Mouse (Mus musculus) heart, embryonic 10.5 days (tissue): ENCODE data around the gene Fam81b. TPM values are rescaled to one million over a fixed set of nuclear protein-coding genes. Genes with fewer than 3 reads are reported as not detected.

Experiments used
- DNase-seq: peaks from one replicate; pipeline ENCODE4 v3.0.0-alpha.2; 2017; ENCODE audit warnings: low spot score
- H3K27ac ChIP-seq: fragments of 300-500 bp; sonication (generic); 2 replicates; pipeline ENCODE4 v1.5.1; 2016; ENCODE audit warnings: mild to moderate bottlenecking
- H3K27me3 ChIP-seq: fragments of 300-500 bp; sonication (generic); 2 replicates; pipeline ENCODE4 v1.6.1; 2016; ENCODE audit warnings: mild to moderate bottlenecking; ENCODE audit not compliant: poor library complexity, insufficient read depth, severe bottlenecking
- H3K36me3 ChIP-seq: fragments of 300-500 bp; sonication (generic); 2 replicates; pipeline ENCODE4 v1.6.1; 2016; ENCODE audit warnings: mild to moderate bottlenecking, moderate library complexity
- H3K4me1 ChIP-seq: fragments of 300-500 bp; sonication (generic); 2 replicates; pipeline ENCODE4 v1.6.1; 2016; ENCODE audit warnings: mild to moderate bottlenecking
- H3K4me3 ChIP-seq: fragments of 300-500 bp; sonication (generic); 2 replicates; pipeline ENCODE4 v1.5.1; 2016; ENCODE audit warnings: mild to moderate bottlenecking, moderate library complexity
- H3K9me3 ChIP-seq: fragments of 300-500 bp; sonication (generic); 2 replicates; pipeline ENCODE4 v1.6.1; 2016; ENCODE audit warnings: mild to moderate bottlenecking, moderate library complexity
- WGBS: fragments of 180-500 bp; shearing (Covaris S2); methylation state at CpG from one replicate; pipeline ENCODE4 v1.1.7; 2016; 5-methylcytosine and 5-hydroxymethylcytosine counted together
- microRNA-seq: library from miRNA; unstranded; fragments of <30 nt; microRNA quantifications from one replicate; pipeline ENCODE4, GENCODE M21; 2017
- polyA plus RNA-seq: library from polyadenylated mRNA; unstranded; fragments of >200 nt; fragmentation: Nextera tagmentation; extraction: Ambion mirVana; gene quantifications from 2 replicates; pipeline ENCODE4 v1.2.1, GENCODE M21; 2016

Fam81b gene
- polyA plus RNA-seq, 1 experiment from 2014 or later, result not detected

DNA sequence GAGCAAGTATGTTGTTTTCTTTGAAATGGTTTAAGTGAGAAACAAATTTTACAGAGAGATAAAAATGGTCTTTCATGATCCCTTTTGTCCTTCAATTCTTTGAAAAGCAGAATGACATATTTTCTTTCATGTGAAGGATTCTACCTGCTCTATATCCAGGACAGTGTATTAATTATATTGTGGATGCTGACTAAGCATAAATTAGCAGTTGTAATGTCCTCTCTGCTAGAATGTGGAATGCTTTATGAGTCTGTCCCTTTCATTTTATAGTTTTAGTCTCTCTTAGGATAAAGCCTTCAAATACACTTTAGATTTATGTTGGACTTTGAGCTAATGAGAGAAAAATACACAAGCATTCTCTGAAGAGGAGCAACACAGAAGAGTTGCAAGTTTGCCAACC, 130.6 kb downstream of the Fam81b start:
- H3K4me1 ChIP-seq, result no peaks in the 10 kb centered on the region
- no peaks in the 10 kb centered on the region for H3K27me3 ChIP-seq
- H3K36me3 ChIP-seq, result peaks cover 37% of the 10 kb centered on the region
- H3K9me3 ChIP-seq, result no peaks in the 10 kb centered on the region
- H3K27ac ChIP-seq, result no peak overlapping the region
- no peak overlapping the region for H3K4me3 ChIP-seq
- DNase-seq, result no peak

DNA sequence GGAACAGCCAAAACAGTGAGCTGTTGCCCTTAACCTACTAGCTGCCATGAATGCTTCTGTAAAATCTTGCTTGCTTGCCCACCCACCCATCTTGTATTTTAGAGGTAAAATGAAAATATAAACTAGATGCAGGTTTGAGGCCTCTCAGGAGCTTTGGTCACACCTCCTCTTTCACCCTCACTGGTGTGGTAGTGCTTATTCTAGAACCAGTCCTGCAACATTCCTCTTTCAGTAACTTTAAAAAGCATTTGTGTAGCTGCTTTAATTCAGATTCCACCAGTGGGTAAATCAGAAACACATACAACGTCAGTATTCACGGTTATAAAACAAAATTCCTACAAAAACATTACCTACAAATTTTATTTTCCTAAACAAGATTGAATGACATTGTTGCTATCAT, 144.3 kb downstream of the Fam81b start:
- no peak for DNase-seq
- Histone ChIP-seq H3K36me3 (peaks cover 54% of the 10 kb centered on the region), H3K9me3 (no peaks in the 10 kb centered on the region), H3K27me3 (no peaks in the 10 kb centered on the region), H3K27ac (no peak overlapping the region), H3K4me1 (no peaks in the 10 kb centered on the region), H3K4me3 (no peak overlapping the region)
- WGBS, result 90% methylated on average over 2 of the region's 2 CpGs

DNA sequence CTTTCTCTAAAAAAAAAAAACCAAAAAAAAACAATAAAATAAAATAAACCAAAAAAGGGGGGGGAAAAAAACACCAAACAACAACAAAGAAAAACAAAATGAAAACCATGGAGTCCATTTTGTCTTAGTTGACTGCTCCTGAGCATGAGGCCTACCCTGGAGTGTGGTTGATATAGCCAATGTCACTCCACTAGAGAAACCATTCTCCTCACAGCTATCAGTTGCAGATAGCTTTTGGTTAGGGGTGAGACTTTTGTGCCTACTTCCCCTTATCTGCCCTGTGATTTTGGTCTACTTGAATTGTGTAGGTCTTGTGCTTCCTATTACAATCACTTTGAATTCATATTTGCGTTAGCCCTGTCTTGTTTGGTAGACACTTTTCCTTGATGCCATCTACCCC, 147.4 kb downstream of the Fam81b start:
- no peak for DNase-seq
- Histone ChIP-seq H3K36me3 (peaks cover 55% of the 10 kb centered on the region), H3K27ac (no peak overlapping the region), H3K27me3 (no peaks in the 10 kb centered on the region), H3K4me1 (no peaks in the 10 kb centered on the region), H3K9me3 (no peaks in the 10 kb centered on the region), H3K4me3 (no peak overlapping the region)
- 97% methylated on average over 1 of the region's 1 CpGs for WGBS

DNA sequence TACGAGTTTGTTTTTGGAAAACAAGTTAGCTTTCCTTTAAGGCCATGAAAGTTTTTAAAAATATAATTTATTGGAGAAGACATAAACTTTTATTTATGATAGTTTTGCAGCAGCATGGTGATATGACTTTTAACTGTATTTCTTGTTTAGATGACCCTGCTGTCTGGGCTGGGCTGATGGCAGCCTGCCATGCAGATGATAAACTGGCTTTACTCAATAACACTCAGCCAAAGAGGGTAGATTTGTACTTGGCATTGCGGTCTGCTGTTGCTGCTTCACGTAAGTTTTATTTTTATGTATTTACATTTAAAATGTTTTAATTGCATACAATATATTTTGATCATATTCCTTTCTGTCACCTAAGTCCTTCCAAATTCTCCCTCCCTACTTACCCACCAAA, 147.8 kb downstream of the Fam81b start:
- Histone ChIP-seq H3K4me1 (no peaks in the 10 kb centered on the region), H3K27me3 (no peaks in the 10 kb centered on the region), H3K4me3 (no peak overlapping the region), H3K27ac (no peak overlapping the region), H3K9me3 (no peaks in the 10 kb centered on the region), H3K36me3 (peaks cover 52% of the 10 kb centered on the region)
- WGBS, result 91% methylated on average over 3 of the region's 3 CpGs
- DNase-seq, result no peak

Small RNA genes within 50 kb of the gene (microRNA-seq; reads per million reads assigned to microRNA genes)
- not detected for gene Gm24025

Other genes starting within 250 kb of the Fam81b start
- gene Gpr150, start 248.1 kb downstream of the Fam81b start, polyA plus RNA-seq, result 0.72 and 0.80 TPM in 2 replicates
- 2.7 and 3.8 TPM in 2 replicates for gene Arsk, start 206.4 kb downstream of the Fam81b start, polyA plus RNA-seq
- 10.8 and 11.0 TPM in 2 replicates for gene Ttc37, start 206.3 kb downstream of the Fam81b start, polyA plus RNA-seq
- 0.39 and 0.55 TPM in 2 replicates for gene Mctp1, start 79.5 kb upstream of the Fam81b start, polyA plus RNA-seq